Mouse (Mus musculus) intestine, embryonic 14.5 days (tissue): ENCODE results near the gene Tmeff1. TPM values are rescaled to one million over a fixed set of nuclear protein-coding genes. Genes with fewer than 3 reads are reported as not detected.
A peak's percentile ranks its signal among the peaks of the same experiment; 100 is the strongest.

ENCODE experiments used
- ATAC-seq: fragments of 200-750 bp; cut with Nextera tagmentation; replicated peaks from 2 replicates; pipeline ENCODE4 v1.8.0; 2017; ENCODE audit warnings: low read depth, moderate number of reproducible peaks, moderate TSS enrichment, moderate library complexity; ENCODE audit not compliant: low FRiP score, low TSS enrichment
- DNase-seq: peaks from one replicate; pipeline ENCODE4 v3.0.0-alpha.2; 2018; ENCODE audit warnings: low spot score
- H3K27ac ChIP-seq: fragments of 300-500 bp; sonication (generic); 2 replicates; pipeline ENCODE4 v1.5.1; 2014; ENCODE audit warnings: low read depth, mild to moderate bottlenecking, control low read depth
- H3K27me3 ChIP-seq: fragments of 300-500 bp; sonication (generic); replicated peaks from 2 replicates; pipeline ENCODE4 v1.6.1; 2014; ENCODE audit warnings: low read length, control low read depth; ENCODE audit not compliant: control insufficient read depth, insufficient read depth
- H3K36me3 ChIP-seq: fragments of 300-500 bp; sonication (generic); 2 replicates; pipeline ENCODE4 v1.6.1; 2014; ENCODE audit warnings: low read length, control low read depth; ENCODE audit not compliant: control insufficient read depth, insufficient read depth
- H3K4me1 ChIP-seq: fragments of 300-500 bp; sonication (generic); replicated peaks from 2 replicates; pipeline ENCODE4 v1.6.1; 2014; ENCODE audit warnings: low read length, control low read depth, mixed read lengths; ENCODE audit not compliant: control insufficient read depth, insufficient read depth
- H3K4me2 ChIP-seq: fragments of 300-500 bp; sonication (generic); 2 replicates; pipeline ENCODE4 v1.6.1; 2014; ENCODE audit warnings: low read length
- H3K4me3 ChIP-seq: fragments of 300-500 bp; sonication (generic); 2 replicates; pipeline ENCODE4 v1.5.1; 2014; ENCODE audit warnings: low read depth, low read length, control low read depth, mixed read lengths
- H3K9ac ChIP-seq: fragments of 300-500 bp; sonication (generic); 2 replicates; pipeline ENCODE4 v1.6.1; 2014; ENCODE audit warnings: mild to moderate bottlenecking, low read length
- H3K9me3 ChIP-seq: fragments of 300-500 bp; sonication (generic); 2 replicates; pipeline ENCODE4 v1.6.1; 2016; ENCODE audit warnings: low read length, control low read depth; ENCODE audit not compliant: control insufficient read depth
- WGBS: fragments of 180-500 bp; shearing (Covaris S2); extraction: QIAGEN DNeasy Blood & Tissue Kit; methylation state at CpG from one replicate; pipeline ENCODE4 v1.1.7; 2014; 5-methylcytosine and 5-hydroxymethylcytosine counted together
- polyA plus RNA-seq: library from polyadenylated mRNA; unstranded; fragments of >200 nt; fragmentation: Nextera tagmentation; extraction: Ambion mirVana; gene quantifications from 2 replicates; pipeline ENCODE4 v1.2.1, GENCODE M21; 2014

Tmeff1 gene
- polyA plus RNA-seq, 1 experiment from 2014 or later: 64.5 TPM

- Histone ChIP-seq H3K27ac (no peak overlapping the region), H3K4me1 (peaks cover 19% of the 10 kb centered on the region), H3K27me3 (no peaks in the 10 kb centered on the region), H3K9me3 (no peaks in the 10 kb centered on the region), H3K4me2 (no peak overlapping the region), H3K36me3 (no peaks in the 10 kb centered on the region; the same call in 1 of the 2 replicates), H3K4me3 (no peak overlapping the region), H3K9ac (no peak overlapping the region)
- ATAC-seq: no peak
- 57% methylated on average over 6 of the region's 6 CpGs for WGBS
- DNase-seq: peak; percentile 47
Measured at GRCm38 (mm10) chr4:48543071-48543865, 41.7 kb upstream of the Tmeff1 start.

- Histone ChIP-seq H3K27ac (no peak overlapping the region), H3K4me3 (no peak overlapping the region), H3K4me1 (peaks cover 23% of the 10 kb centered on the region), H3K4me2 (no peak overlapping the region), H3K36me3 (no peaks in the 10 kb centered on the region; the same call in 1 of the 2 replicates), H3K9ac (no peak overlapping the region), H3K27me3 (no peaks in the 10 kb centered on the region), H3K9me3 (no peaks in the 10 kb centered on the region)
- WGBS: 81% methylated on average over 8 of the region's 8 CpGs
- DNase-seq (peak; percentile 37), ATAC-seq (no peak)
Measured at GRCm38 (mm10) chr4:48544141-48544540, 40.8 kb upstream of the Tmeff1 start.

GRCm38 (mm10) chr4:48545966-48546365 lies 39.0 kb upstream of the Tmeff1 start:
- ATAC-seq (no peak), DNase-seq (no peak)
- Histone ChIP-seq H3K9me3 (no peaks in the 10 kb centered on the region), H3K36me3 (no peaks in the 10 kb centered on the region; the same call in 1 of the 2 replicates), H3K9ac (no peak overlapping the region), H3K4me3 (no peak overlapping the region), H3K27ac (no peak overlapping the region), H3K4me1 (peaks cover 24% of the 10 kb centered on the region), H3K4me2 (no peak overlapping the region), H3K27me3 (no peaks in the 10 kb centered on the region)
- 66% methylated on average over 12 of the region's 12 CpGs for WGBS

GRCm38 (mm10) chr4:48546568-48547496 lies 38.1 kb upstream of the Tmeff1 start:
- DNase-seq: no peak

GRCm38 (mm10) chr4:48548393-48549045 lies 36.5 kb upstream of the Tmeff1 start:
- DNase-seq (no peak), ATAC-seq (no peak)
- Histone ChIP-seq H3K27me3 (no peaks in the 10 kb centered on the region), H3K9me3 (no peaks in the 10 kb centered on the region), H3K9ac (no peak overlapping the region), H3K36me3 (peaks cover 19% of the 10 kb centered on the region), H3K4me1 (peaks cover 8% of the 10 kb centered on the region; the same call in 1 of the 2 replicates), H3K4me3 (no peak overlapping the region), H3K4me2 (no peak overlapping the region), H3K27ac (no peak overlapping the region)
- 57% methylated on average over 6 of the region's 6 CpGs for WGBS

More at GRCm38 (mm10) chr4:48546568-48547496, 38.1 kb upstream of the Tmeff1 start:
- WGBS: 82% methylated on average over 9 of the region's 9 CpGs
- ATAC-seq: no peak
- Histone ChIP-seq H3K36me3 (peaks cover 4% of the 10 kb centered on the region; the same call in 1 of the 2 replicates), H3K9ac (no peak overlapping the region), H3K27me3 (no peaks in the 10 kb centered on the region), H3K4me3 (no peak overlapping the region), H3K4me2 (no peak overlapping the region), H3K27ac (no peak overlapping the region), H3K9me3 (no peaks in the 10 kb centered on the region), H3K4me1 (peaks cover 21% of the 10 kb centered on the region)

GRCm38 (mm10) chr4:48549661-48550060 lies 35.3 kb upstream of the Tmeff1 start:
- Histone ChIP-seq H3K4me2 (no peak overlapping the region), H3K9ac (no peak overlapping the region), H3K27me3 (no peaks in the 10 kb centered on the region), H3K4me1 (peaks cover 5% of the 10 kb centered on the region; the same call in 1 of the 2 replicates), H3K4me3 (no peak overlapping the region), H3K36me3 (peaks cover 27% of the 10 kb centered on the region), H3K9me3 (no peaks in the 10 kb centered on the region), H3K27ac (no peak overlapping the region)
- 74% methylated on average over 5 of the region's 5 CpGs for WGBS
- DNase-seq (no peak), ATAC-seq (no peak)

- H3K36me3 ChIP-seq: peaks cover 40% of the 10 kb centered on the region
- 95% methylated on average over 27 of the region's 27 CpGs for WGBS
- no peak overlapping the region for H3K4me2 ChIP-seq
- ATAC-seq (no peak), DNase-seq (no peak)
- no peak overlapping the region for H3K4me3 ChIP-seq
- H3K27me3 ChIP-seq: no peaks in the 10 kb centered on the region
- H3K27ac ChIP-seq: no peak overlapping the region
- H3K9me3 ChIP-seq: no peaks in the 10 kb centered on the region
- no peak overlapping the region for H3K9ac ChIP-seq
- peaks cover 5% of the 10 kb centered on the region; the same call in 1 of the 2 replicates for H3K4me1 ChIP-seq
Measured at GRCm38 (mm10) chr4:48552486-48553064, 32.4 kb upstream of the Tmeff1 start.

GRCm38 (mm10) chr4:48554132-48554531 lies 30.8 kb upstream of the Tmeff1 start:
- Histone ChIP-seq H3K4me1 (peaks cover under 1% of the 10 kb centered on the region; the same call in 1 of the 2 replicates), H3K27me3 (no peaks in the 10 kb centered on the region), H3K9me3 (no peaks in the 10 kb centered on the region), H3K4me3 (no peak overlapping the region), H3K36me3 (peaks cover 45% of the 10 kb centered on the region), H3K4me2 (no peak overlapping the region), H3K27ac (no peak overlapping the region), H3K9ac (no peak overlapping the region)
- ATAC-seq (no peak), DNase-seq (no peak)
- WGBS: 89% methylated on average over 7 of the region's 7 CpGs
